ENCODE assay signal across 8 mouse cellular contexts in the genomic region with DNA sequence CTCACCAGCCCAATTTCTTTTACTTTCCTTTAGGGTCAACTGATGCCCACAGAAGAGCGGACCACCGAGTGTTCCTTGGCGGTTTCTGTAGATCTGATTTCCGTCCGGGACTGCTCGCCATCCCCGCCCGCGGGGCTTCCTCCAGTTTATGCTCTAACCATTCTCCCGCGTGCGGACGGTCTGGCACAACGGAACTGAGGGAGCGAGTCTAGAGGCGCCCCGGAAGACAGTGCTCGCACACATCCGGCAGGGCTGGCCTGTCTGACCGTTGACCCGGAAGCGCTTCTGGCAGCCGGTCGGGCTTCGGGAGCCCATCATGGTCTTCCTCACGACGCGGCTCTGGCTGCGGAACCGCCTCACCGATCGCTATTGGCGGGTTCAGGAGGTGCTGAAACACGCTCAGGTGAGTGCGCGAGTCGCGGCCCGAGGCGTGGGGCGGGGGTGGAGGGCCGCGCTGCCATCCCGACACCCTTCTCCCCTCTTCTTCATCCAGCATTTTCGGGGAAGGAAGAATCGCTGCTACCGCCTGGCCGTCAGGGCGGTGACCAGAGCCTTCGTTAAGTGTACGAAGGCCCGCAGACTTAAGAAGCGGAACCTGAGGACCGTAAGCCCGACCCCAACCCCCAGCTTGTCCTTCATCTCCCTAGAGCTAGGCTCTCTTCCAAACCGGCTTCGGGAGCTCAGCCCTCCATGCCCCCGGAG. TPM values are rescaled to one million over a fixed set of nuclear protein-coding genes. Genes with fewer than 3 reads are reported as not detected.
DNase-seq lines count a peak whose midpoint lies in the region; ATAC-seq lines count a peak whose summit lies in the region.

No protein-coding gene starts in this region.

- H3K9ac ChIP-seq in hindbrain, embryonic 16.5 days (ENCODE audit: low read depth, low read length): peak overlapping the region; percentile 89

- ATAC-seq in hindbrain, embryonic 16.5 days: peak; percentile 98

- peak; percentile 96 for DNase-seq in R1 (ENCODE audit: low read depth, low spot score)
- peak; percentile 98 for DNase-seq in cerebellum, postnatal 25 days
- peak; percentile 95 for DNase-seq in frontal cortex, postnatal 36 days (ENCODE audit: low spot score in 2 of 2)
- DNase-seq in left cerebral cortex, adult 18-20 months (ENCODE audit: low spot score in 2 of 2): peak; percentile 95 to 98
- DNase-seq in right cerebral cortex, adult 18-20 months: peak; percentile 94
- peak; percentile 91 for DNase-seq in urinary bladder, postnatal 10 days (ENCODE audit: low spot score)

- no peaks in the 10 kb centered on the region for H3K9me3 ChIP-seq in hindbrain, embryonic 16.5 days (ENCODE audit: control insufficient read depth, low read length)

- no peaks in the 10 kb centered on the region for H3K27me3 ChIP-seq in hindbrain, embryonic 16.5 days (replicated peaks; ENCODE audit: control insufficient read depth, insufficient read depth, low read length)

- under 1% methylated on average over 54 of the region's 58 CpGs for WGBS in hindbrain, embryonic 16.5 days
- under 1% methylated on average over 51 of the region's 58 CpGs for WGBS in macrophage (ENCODE audit: missing documents)

- H3K4me1 ChIP-seq in hindbrain, embryonic 16.5 days (ENCODE audit: control insufficient read depth, insufficient read depth, low read depth, low read length): peaks cover 14% of the 10 kb centered on the region

- H3K36me3 ChIP-seq in hindbrain, embryonic 16.5 days (ENCODE audit: control insufficient read depth, insufficient read depth, low read length): peaks cover 12% of the 10 kb centered on the region
- H3K36me3 ChIP-seq in macrophage (ENCODE audit: inconsistent target): peaks cover 18% of the 10 kb centered on the region

- H3K4me2 ChIP-seq in hindbrain, embryonic 16.5 days (ENCODE audit: low read length): peak overlapping the region; percentile 82

- H3K27ac ChIP-seq in hindbrain, embryonic 16.5 days (ENCODE audit: low read depth, low read length): peak overlapping the region; percentile 77
- H3K27ac ChIP-seq in macrophage: peak overlapping the region; percentile 45; the same call in 1 of the 2 replicates

- H3K79me2 ChIP-seq in macrophage (ENCODE audit: inconsistent target): peaks cover 45% of the 10 kb centered on the region

- peak overlapping the region; percentile 93 for H3K4me3 ChIP-seq in hindbrain, embryonic 16.5 days (ENCODE audit: low read length)
- peak overlapping the region; percentile 96 for H3K4me3 ChIP-seq in macrophage (ENCODE audit: inconsistent target)

RNA-seq across cellular contexts. Expression of a gene that starts 0.8 kb away (rescaled TPM):
- 251 and 267 TPM in 2 replicates for polyA plus RNA-seq in hindbrain, embryonic 16.5 days (2015; fragmentation: Nextera tagmentation; extraction: Ambion mirVana)
- total RNA-seq in left cerebral cortex, adult 18-20 months (2021): 10 to 100 TPM; 84.9 to 89.4 TPM
- 10 to 100 TPM in 18 of 26 experiments, 1 to 10 TPM in 8; 5.8 to 33.0 (median 14.3) TPM for total RNA-seq in macrophage (2018; cell fraction: chromatin; rRNA removed)
- total RNA-seq in macrophage (2018; cell fraction: cytosol; rRNA removed): 10 to 100 TPM; 53.8 to 83.6 (median 68.2) TPM
- 10 to 100 TPM in 25 of 26 experiments, 1 to 10 TPM in 1; 9.4 to 33.6 (median 23.0) TPM for total RNA-seq in macrophage (2018; cell fraction: nucleus; rRNA removed)
- 60.1 to 101 TPM (median 65.9 TPM) in 3 replicates for polyA plus RNA-seq in macrophage (2018)

RNA-seq across cellular contexts. Expression of a gene that starts 8.8 kb away (rescaled TPM):
- 118 and 132 TPM in 2 replicates for polyA plus RNA-seq in hindbrain, embryonic 16.5 days (2015; fragmentation: Nextera tagmentation; extraction: Ambion mirVana)
- 10 to 100 TPM; 60.1 to 65.5 TPM for total RNA-seq in left cerebral cortex, adult 18-20 months (2021)
- total RNA-seq in macrophage (2018; cell fraction: chromatin; rRNA removed): 100 to 1,000 TPM; 298 to 556 (median 428) TPM
- total RNA-seq in macrophage (2018; cell fraction: cytosol; rRNA removed): 10 to 100 TPM; 16.3 to 37.2 (median 23.8) TPM
- 100 to 1,000 TPM; 165 to 620 (median 260) TPM for total RNA-seq in macrophage (2018; cell fraction: nucleus; rRNA removed)
- polyA plus RNA-seq in macrophage (2018): 21.9 to 54.1 TPM (median 31.3 TPM) in 3 replicates

RNA-seq across cellular contexts. Expression of a gene that starts 13.3 kb away (rescaled TPM):
- polyA plus RNA-seq in hindbrain, embryonic 16.5 days (2015; fragmentation: Nextera tagmentation; extraction: Ambion mirVana): not detected in 2 replicates
- under 1 TPM in 1 of 2 experiments, not detected in 1; 0.44 TPM for total RNA-seq in left cerebral cortex, adult 18-20 months (2021)
- not detected for total RNA-seq in macrophage (2018; cell fraction: chromatin; rRNA removed)
- total RNA-seq in macrophage (2018; cell fraction: cytosol; rRNA removed): not detected
- not detected for total RNA-seq in macrophage (2018; cell fraction: nucleus; rRNA removed)
- polyA plus RNA-seq in macrophage (2018): not detected in 3 replicates

RNA-seq across cellular contexts. Expression of a gene that starts 17.8 kb away (rescaled TPM):
- 0.89 and 1.3 TPM in 2 replicates for polyA plus RNA-seq in hindbrain, embryonic 16.5 days (2015; fragmentation: Nextera tagmentation; extraction: Ambion mirVana)
- total RNA-seq in left cerebral cortex, adult 18-20 months (2021): 10 to 100 TPM; 16.4 to 19.0 TPM
- total RNA-seq in macrophage (2018; cell fraction: chromatin; rRNA removed): under 1 TPM in 4 of 26 experiments, not detected in 22; 0.16 to 0.35 (median 0.26) TPM
- under 1 TPM in 2 of 26 experiments, not detected in 24; 0.03 to 0.05 TPM for total RNA-seq in macrophage (2018; cell fraction: cytosol; rRNA removed)
- total RNA-seq in macrophage (2018; cell fraction: nucleus; rRNA removed): under 1 TPM in 4 of 26 experiments, not detected in 22; 0.11 to 0.39 (median 0.18) TPM
- polyA plus RNA-seq in macrophage (2018): not detected in 3 replicates

RNA-seq across cellular contexts. Expression of a gene that starts 27.6 kb away (rescaled TPM):
- polyA plus RNA-seq in hindbrain, embryonic 16.5 days (2015; fragmentation: Nextera tagmentation; extraction: Ambion mirVana): 133 and 143 TPM in 2 replicates
- total RNA-seq in left cerebral cortex, adult 18-20 months (2021): 100 to 1,000 TPM; 103 to 110 TPM
- 10 to 100 TPM in 19 of 26 experiments, 1 to 10 TPM in 7; 2.1 to 29.2 (median 13.1) TPM for total RNA-seq in macrophage (2018; cell fraction: chromatin; rRNA removed)
- total RNA-seq in macrophage (2018; cell fraction: cytosol; rRNA removed): 10 to 100 TPM; 59.0 to 90.2 (median 74.0) TPM
- total RNA-seq in macrophage (2018; cell fraction: nucleus; rRNA removed): 10 to 100 TPM in 25 of 26 experiments, 1 to 10 TPM in 1; 9.5 to 37.7 (median 21.3) TPM
- polyA plus RNA-seq in macrophage (2018): 66.8 to 92.5 TPM (median 68.1 TPM) in 3 replicates

Comparison
In these comparisons a context has a peak if more than half of its experiments do, and no peak if none do; other contexts are left out.
1. Peak in every context shown above with its lines: DNase-seq, ATAC-seq, H3K4me3 ChIP-seq and H3K27ac ChIP-seq.